ENCODE assay signal across 24 mouse cellular contexts in genomic region chr14:102013238-102013637, GRCm38 (mm10).
DNase-seq lines count a peak whose midpoint lies in the region; ATAC-seq and TF ChIP-seq lines count a peak whose summit lies in the region.
"Had no signal": no experiment of that assay in that cellular context is flagged by ENCODE, and none has a peak within 500 bp of the region (broad histone marks: within the 10 kb centered on the region; RNA-seq: fewer than 3 reads in every experiment).

No protein-coding gene starts in this region.

- no peak for TF ChIP-seq CTCF in gastrocnemius, adult 2 months (IDR thresholded peaks at IDR 0.05)
- no peak for TF ChIP-seq CTCF in stomach, postnatal 0 days (IDR thresholded peaks at IDR 0.05; ENCODE audit: low read depth)

- intact Hi-C loops in gastrocnemius, adult 2 months (cut with DNase I): no loop called here
- intact Hi-C loops in gastrocnemius, postnatal 14 days (cut with DNase I; ENCODE audit: low total_unique reads): no loop called here
- intact Hi-C loops in left cerebral cortex, postnatal 10 days (cut with DNase I): no loop called here

- H3K4me2 ChIP-seq in kidney, embryonic 15.5 days: no peak overlapping the region
- no peak overlapping the region for H3K4me2 ChIP-seq in intestine, embryonic 14.5 days (ENCODE audit: low read length)
- H3K4me2 ChIP-seq in stomach, postnatal 0 days (replicated peaks; ENCODE audit: low read depth): no peak overlapping the region
- H3K4me2 ChIP-seq: embryonic facial prominence, embryonic 12.5 days; heart, embryonic 13.5 days; limb, embryonic 13.5 days; lung, embryonic 14.5 days had no signal

- no peak overlapping the region for H3K4me3 ChIP-seq in gastrocnemius, adult 2 months
- H3K4me3 ChIP-seq in kidney, embryonic 15.5 days (replicated peaks): no peak overlapping the region
- no peak overlapping the region for H3K4me3 ChIP-seq in intestine, embryonic 14.5 days (ENCODE audit: low read depth, low read length)
- no peak overlapping the region for H3K4me3 ChIP-seq in stomach, postnatal 0 days (ENCODE audit: low read depth, low read length)
- H3K4me3 ChIP-seq: embryonic facial prominence, embryonic 12.5 days; heart, embryonic 13.5 days; limb, embryonic 13.5 days had no signal

- DNase-seq in gastrocnemius, adult 2 months: peak; percentile 21
- DNase-seq in gastrocnemius, postnatal 14 days: no peak
- peak; percentile 17 for DNase-seq in kidney, postnatal 14 days
- DNase-seq in intestine, embryonic 14.5 days (ENCODE audit: low spot score): no peak
- no peak for DNase-seq in stomach, postnatal 0 days (ENCODE audit: low spot score)
- DNase-seq in left cerebral cortex, postnatal 10 days (ENCODE audit: extremely low spot score in 1 of 2, low spot score in 2 of 2): no peak
- DNase-seq: adrenal gland, postnatal 10 days; cerebellum, adult 8-10 months; cerebellum, postnatal 36 days; embryo, embryonic 11 days; lung, embryonic 14.5 days; lung, postnatal 14 days; right cerebral cortex, postnatal 25 days; thymus, adult 2 months; thymus, postnatal 36 days had no signal

- no peaks in the 10 kb centered on the region for H3K36me3 ChIP-seq in kidney, embryonic 15.5 days
- no peaks in the 10 kb centered on the region for H3K36me3 ChIP-seq in intestine, embryonic 14.5 days (ENCODE audit: control insufficient read depth, insufficient read depth, low read length)
- no peaks in the 10 kb centered on the region for H3K36me3 ChIP-seq in stomach, postnatal 0 days (ENCODE audit: control insufficient read depth, insufficient read depth, low read length)
- H3K36me3 ChIP-seq: embryonic facial prominence, embryonic 12.5 days; heart, embryonic 13.5 days; limb, embryonic 13.5 days had no signal

- no peaks in the 10 kb centered on the region for H3K9me3 ChIP-seq in kidney, embryonic 15.5 days (replicated peaks)
- no peaks in the 10 kb centered on the region for H3K9me3 ChIP-seq in intestine, embryonic 14.5 days (ENCODE audit: control insufficient read depth, low read length)
- H3K9me3 ChIP-seq in stomach, postnatal 0 days (ENCODE audit: control insufficient read depth, low read length): no peaks in the 10 kb centered on the region
- H3K9me3 ChIP-seq: embryonic facial prominence, embryonic 12.5 days; heart, embryonic 13.5 days; limb, embryonic 13.5 days had no signal

- TF ChIP-seq EP300 in stomach, postnatal 0 days (optimal IDR thresholded peaks at IDR 0.05): no peak

- no peaks in the 10 kb centered on the region for H3K4me1 ChIP-seq in kidney, embryonic 15.5 days
- H3K4me1 ChIP-seq in intestine, embryonic 14.5 days (replicated peaks; ENCODE audit: control insufficient read depth, insufficient read depth, low read length): no peaks in the 10 kb centered on the region
- no peaks in the 10 kb centered on the region for H3K4me1 ChIP-seq in stomach, postnatal 0 days (replicated peaks; ENCODE audit: control insufficient read depth, insufficient read depth)
- H3K4me1 ChIP-seq: embryonic facial prominence, embryonic 12.5 days had no signal

- peak overlapping the region; percentile 43 for H3K27ac ChIP-seq in gastrocnemius, adult 2 months
- H3K27ac ChIP-seq in kidney, embryonic 15.5 days: no peak overlapping the region
- H3K27ac ChIP-seq in intestine, embryonic 14.5 days (ENCODE audit: low read depth): no peak overlapping the region
- no peak overlapping the region for H3K27ac ChIP-seq in stomach, postnatal 0 days (replicated peaks)
- H3K27ac ChIP-seq: embryonic facial prominence, embryonic 12.5 days; heart, embryonic 13.5 days; limb, embryonic 13.5 days; liver, embryonic 14.5 days had no signal

- WGBS in kidney, embryonic 15.5 days: 61% methylated on average over 3 of the region's 3 CpGs
- 40% methylated on average over 3 of the region's 3 CpGs for WGBS in intestine, embryonic 14.5 days
- 38% methylated on average over 3 of the region's 3 CpGs for WGBS in stomach, postnatal 0 days

- H3K9ac ChIP-seq in kidney, embryonic 15.5 days: no peak overlapping the region
- H3K9ac ChIP-seq in intestine, embryonic 14.5 days (ENCODE audit: low read length): no peak overlapping the region
- H3K9ac ChIP-seq in stomach, postnatal 0 days (ENCODE audit: low read length): no peak overlapping the region
- H3K9ac ChIP-seq: embryonic facial prominence, embryonic 12.5 days; heart, embryonic 13.5 days; limb, embryonic 13.5 days; liver, embryonic 14.5 days; lung, embryonic 14.5 days had no signal

- no peak for ATAC-seq in kidney, embryonic 15.5 days (replicated peaks; ENCODE audit: low FRiP score)
- 0 out of 2 replicates have a peak, but pooled peaks have one; percentile 38 for ATAC-seq in intestine, embryonic 14.5 days (replicated peaks; ENCODE audit: low FRiP score, low TSS enrichment, low read depth)
- ATAC-seq in stomach, postnatal 0 days (ENCODE audit: low FRiP score, low TSS enrichment): peak; percentile 51; the same call in 1 of the 2 replicates
- ATAC-seq: forebrain, embryonic 14.5 days; hindbrain, embryonic 16.5 days; midbrain, embryonic 16.5 days; Patski had no signal

- no peaks in the 10 kb centered on the region for H3K27me3 ChIP-seq in kidney, embryonic 15.5 days
- H3K27me3 ChIP-seq in intestine, embryonic 14.5 days (replicated peaks; ENCODE audit: control insufficient read depth, insufficient read depth, low read length): no peaks in the 10 kb centered on the region
- H3K27me3 ChIP-seq in stomach, postnatal 0 days (ENCODE audit: control insufficient read depth, insufficient read depth, low read length): no peaks in the 10 kb centered on the region
- H3K27me3 ChIP-seq: embryonic facial prominence, embryonic 12.5 days; heart, embryonic 13.5 days; limb, embryonic 13.5 days; Patski had no signal

Comparison
In these comparisons a context has a peak if more than half of its experiments do, and no peak if none do; other contexts are left out.
1. DNase-seq: peak in gastrocnemius, adult 2 months (single experiment) and kidney, postnatal 14 days (single experiment); none in gastrocnemius, postnatal 14 days (single experiment), intestine, embryonic 14.5 days (single experiment), stomach, postnatal 0 days (single experiment) and left cerebral cortex, postnatal 10 days (0 of 2).